Mouse (Mus musculus) lung, adult 10 weeks (tissue): ENCODE data around the gene Vamp2. TPM values are rescaled to one million over a fixed set of nuclear protein-coding genes. Genes with fewer than 3 reads are reported as not detected.

ENCODE experiments used
- polyA plus RNA-seq: library from polyadenylated mRNA; stranded (reverse); fragments of 350-450 nt; fragmentation: Illumina TruSeq; extraction: RNeasy Lipid Tissue Mini Kit (QIAGEN cat#74804); gene quantifications from one replicate; pipeline ENCODE4 v1.2.3, GENCODE M21; 2014; ENCODE audit warnings: low read depth, low replicate concordance; ENCODE audit not compliant: insufficient read depth

The Vamp2 gene
- polyA plus RNA-seq = 71.0 TPM

GRCm38 (mm10) chr11:69088103-69088855 lies at the start of gene Vamp2:
Gene Vamp2, plus strand, starts transcription at chr11:69088490.

DNA sequence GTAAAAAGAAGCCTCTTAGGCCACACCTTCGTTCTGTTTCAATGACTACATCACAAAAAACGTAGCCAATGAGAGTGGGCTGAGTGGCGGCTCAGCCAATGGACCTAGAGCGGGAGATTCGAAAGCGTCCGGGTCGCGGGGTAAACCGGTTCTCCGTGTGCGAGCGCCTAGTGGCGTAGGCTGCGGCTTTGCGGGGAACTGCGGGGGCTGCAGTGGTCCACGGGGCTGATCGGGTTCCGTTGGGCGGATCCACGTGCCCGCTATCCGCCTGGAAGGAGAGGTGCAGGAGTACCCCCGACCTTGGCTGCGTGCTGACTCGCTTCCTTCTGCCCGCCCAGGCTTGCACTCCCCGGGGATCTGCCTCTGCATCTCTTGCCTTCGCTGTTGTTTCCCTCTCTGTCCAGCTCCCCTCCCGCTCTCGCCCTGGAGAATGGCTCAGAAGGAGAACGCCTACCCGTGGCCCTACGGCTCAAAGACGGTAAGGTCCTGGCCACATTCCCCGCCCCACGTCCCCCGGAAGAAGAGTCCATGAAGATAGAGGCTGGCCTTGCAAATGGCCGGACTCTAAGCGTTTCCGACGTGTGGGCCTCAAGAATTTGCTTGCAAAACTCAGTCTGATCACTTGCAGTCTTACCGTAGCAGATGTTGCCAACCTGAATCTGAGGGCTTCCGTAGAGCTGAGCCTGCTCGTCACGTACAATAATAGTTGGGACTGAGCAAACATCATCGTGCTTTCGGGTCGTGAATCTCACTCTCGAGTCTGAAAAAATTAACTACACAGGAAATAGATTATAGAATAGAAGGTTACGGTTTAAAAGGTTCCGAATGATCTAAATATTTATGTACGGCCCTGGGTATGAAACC lies 42.5 kb upstream of the Vamp2 start, which contains the start of gene Aurkb:
Aurkb (plus strand) TSS at position 117 of the 864 bp plus-strand sequence.

GRCm38 (mm10) chr11:69059357-69059974 lies 28.8 kb upstream of the Vamp2 start, which contains the start of gene Borcs6:
Gene Borcs6, plus strand, starts transcription at chr11:69059717.

DNA sequence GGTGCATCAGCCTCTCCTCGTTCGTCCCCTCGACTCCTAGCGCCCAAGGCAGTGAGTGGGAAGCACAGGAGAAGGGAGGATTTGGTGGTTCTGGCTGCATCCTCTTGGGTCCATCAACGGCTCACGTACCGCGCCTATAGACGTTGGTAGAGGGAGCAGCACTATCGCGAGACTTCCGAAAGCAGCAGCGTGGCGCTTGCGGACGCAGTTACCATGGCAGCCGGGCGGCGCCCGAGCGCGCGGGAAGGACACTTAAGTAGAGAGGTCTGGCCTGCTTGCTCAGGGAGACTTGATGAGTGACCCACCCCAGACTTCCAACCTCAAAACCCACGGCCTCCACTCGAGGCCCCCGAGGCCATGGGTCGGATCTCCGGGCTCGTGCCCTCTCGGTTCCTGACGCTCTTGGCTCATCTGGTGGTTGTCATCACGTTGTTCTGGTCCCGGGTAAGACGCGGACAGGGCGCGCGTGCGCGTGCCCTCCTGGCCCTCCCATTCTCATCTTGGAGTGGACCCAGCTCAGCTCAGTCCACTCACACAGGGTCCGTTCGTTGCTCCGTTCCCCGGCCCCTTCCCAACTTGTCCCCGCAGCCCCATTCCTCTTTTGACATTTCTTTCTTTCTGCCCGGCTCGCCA lies 17.6 kb upstream of the Vamp2 start, which contains the start of gene Tmem107:
Tmem107 (plus strand) TSS at position 217 of the 633 bp plus-strand sequence.

DNA sequence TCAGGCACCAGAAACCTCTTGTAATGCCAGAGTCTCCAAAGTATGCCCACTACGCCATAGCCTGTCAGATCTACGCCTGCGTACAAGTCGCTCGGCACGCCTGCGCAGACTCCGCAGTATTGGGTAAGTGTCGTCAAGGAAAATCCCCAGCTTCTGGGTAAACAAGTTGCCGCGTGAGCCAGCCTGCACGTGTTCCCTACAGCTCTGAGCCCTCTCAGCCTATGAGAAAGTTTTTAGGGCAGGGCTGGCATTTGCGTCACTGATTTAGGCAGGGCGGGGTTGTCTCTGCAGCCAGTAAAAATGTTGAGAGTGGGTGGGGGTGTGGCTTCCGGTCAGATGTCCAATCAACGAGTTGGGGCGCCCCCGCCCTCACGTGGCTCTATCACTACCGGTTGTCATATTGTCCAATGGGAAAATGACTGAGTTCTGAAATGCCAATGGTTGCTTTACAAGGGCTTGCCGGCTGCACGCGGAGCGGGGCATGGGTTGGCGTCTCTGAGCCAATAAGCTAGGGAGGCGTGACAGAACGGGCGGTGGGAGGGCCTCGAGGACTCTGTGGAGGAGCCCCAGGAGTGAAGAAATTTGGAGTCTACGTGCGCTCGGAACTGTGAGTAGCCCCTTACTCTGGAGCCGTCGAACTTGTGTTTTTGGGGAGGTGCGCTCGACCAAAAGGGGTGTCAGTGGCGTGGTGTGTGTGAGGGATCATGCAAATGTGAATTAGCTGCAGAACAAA lies 6.6 kb downstream of the Vamp2 start, which contains the start of gene Per1:
Per1 (plus strand) TSS at position 521 of the 733 bp plus-strand sequence.

DNA sequence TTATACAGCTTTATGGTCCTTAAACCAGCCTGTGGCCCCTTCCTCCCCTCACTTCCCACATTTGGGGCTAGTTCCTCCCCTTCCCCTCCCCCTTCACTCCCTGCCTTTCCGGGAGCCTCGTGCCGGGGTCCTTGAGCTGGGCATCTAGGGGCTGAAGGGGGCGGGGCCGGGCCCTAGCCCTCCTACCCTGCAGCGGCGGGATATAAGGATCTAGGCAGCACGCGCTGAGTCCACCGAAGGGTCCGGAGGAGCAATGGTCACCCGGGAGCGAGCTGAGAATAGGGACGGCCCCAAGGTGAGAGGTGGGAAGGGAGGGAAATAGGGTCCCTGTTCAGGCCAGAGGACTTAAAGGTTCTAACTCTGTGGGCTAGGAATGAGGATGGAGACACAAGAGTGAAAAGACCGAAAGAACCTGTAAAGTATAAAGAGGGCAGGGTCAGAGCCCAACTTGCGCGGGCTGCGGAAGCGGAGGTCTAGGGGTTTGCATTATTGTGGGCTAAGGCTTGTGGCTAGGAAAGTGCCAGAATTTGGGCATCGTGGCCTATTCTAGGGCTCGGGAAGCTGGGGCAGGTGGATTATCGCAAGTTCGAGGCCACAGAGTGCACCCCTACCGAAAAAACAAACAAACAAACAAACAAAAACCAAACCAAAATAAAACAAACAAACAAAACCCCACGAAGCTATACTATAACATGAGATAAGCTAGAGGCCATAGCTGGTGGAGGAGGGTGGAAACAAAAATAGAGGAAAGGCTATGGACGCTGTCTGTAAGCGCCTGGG lies 32.1 kb downstream of the Vamp2 start, which contains the start of gene Hes7:
Hes7 (plus strand) TSS at position 184 of the 780 bp plus-strand sequence.

DNA sequence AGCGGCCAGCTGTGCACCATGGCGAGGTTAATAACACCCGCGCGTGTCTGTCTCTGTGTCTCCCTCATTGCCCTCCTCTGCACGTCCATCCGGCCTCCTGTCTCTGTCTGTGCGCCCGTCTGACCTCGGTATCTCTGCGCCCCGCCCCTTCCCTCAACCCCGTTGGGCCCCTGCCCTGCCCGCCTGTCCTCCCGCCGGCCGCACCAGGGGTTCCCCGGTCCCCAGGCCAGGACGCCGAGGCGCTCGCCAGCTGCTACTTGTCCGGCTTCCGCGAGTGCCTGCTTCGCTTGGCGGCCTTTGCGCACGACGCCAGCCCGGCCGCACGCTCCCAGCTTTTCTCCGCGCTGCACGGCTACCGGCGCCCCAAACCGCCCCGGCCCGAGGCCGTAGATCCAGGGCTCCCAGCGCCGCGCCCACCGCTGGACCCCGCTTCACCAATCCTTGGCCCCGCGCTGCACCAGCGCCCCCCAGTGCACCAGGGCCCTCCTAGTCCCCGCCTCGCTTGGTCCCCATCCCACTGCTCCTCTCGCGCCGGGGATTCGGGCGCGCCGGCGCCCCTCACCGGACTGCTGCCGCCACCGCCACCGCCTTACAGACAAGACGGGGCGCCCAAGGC lies 34.2 kb downstream of the Vamp2 start, which contains the start of gene 9130213A22Rik:
9130213A22Rik (minus strand) TSS at position 254 of the 616 bp plus-strand sequence.

GRCm38 (mm10) chr11:69125852-69125918 lies 37.4 kb downstream of the Vamp2 start, which contains the start of gene Aloxe3:
Gene Aloxe3, plus strand, starts transcription at chr11:69125896.

Other genes with a start within 250 kb of the Vamp2 start
- 43.4 TPM for gene Ndel1, start 216.6 kb upstream of the Vamp2 start, polyA plus RNA-seq
- not detected for gene Rnf222, start 199.9 kb upstream of the Vamp2 start, polyA plus RNA-seq
- gene Rpl26, start 186.9 kb upstream of the Vamp2 start, polyA plus RNA-seq = 2,813 TPM
- not detected for gene Odf4, start 161.4 kb upstream of the Vamp2 start, polyA plus RNA-seq
- gene Arhgef15, start 131.0 kb upstream of the Vamp2 start, polyA plus RNA-seq = 34.6 TPM
- 9.0 TPM for gene Slc25a35, start 120.4 kb upstream of the Vamp2 start, polyA plus RNA-seq
- 17.0 TPM for gene Rangrf, start 113.3 kb upstream of the Vamp2 start, polyA plus RNA-seq
- 2.7 TPM for gene Pfas, start 80.0 kb upstream of the Vamp2 start, polyA plus RNA-seq
- gene Ctc1, start 72.6 kb upstream of the Vamp2 start, polyA plus RNA-seq = 14.5 TPM
- gene Aurkb, start 42.8 kb upstream of the Vamp2 start, polyA plus RNA-seq = 1.7 TPM
- gene Borcs6, start 28.8 kb upstream of the Vamp2 start, polyA plus RNA-seq = 15.7 TPM
- 46.5 TPM for gene Tmem107, start 17.7 kb upstream of the Vamp2 start, polyA plus RNA-seq
- gene Per1, start 6.7 kb downstream of the Vamp2 start, polyA plus RNA-seq = 18.4 TPM
- gene Hes7, start 31.9 kb downstream of the Vamp2 start, polyA plus RNA-seq = 0.12 TPM
- gene 9130213A22Rik, start 34.1 kb downstream of the Vamp2 start, polyA plus RNA-seq = 0.39 TPM
- gene Aloxe3, start 37.4 kb downstream of the Vamp2 start, polyA plus RNA-seq = 0.39 TPM
- gene Alox12b, start 68.5 kb downstream of the Vamp2 start, polyA plus RNA-seq = not detected
- 0.07 TPM for gene Alox8, start 109.4 kb downstream of the Vamp2 start, polyA plus RNA-seq
- not detected for gene Gucy2e, start 148.5 kb downstream of the Vamp2 start, polyA plus RNA-seq
- 3.7 TPM for gene Cntrob, start 235.3 kb downstream of the Vamp2 start, polyA plus RNA-seq
- 64.9 TPM for gene Trappc1, start 235.5 kb downstream of the Vamp2 start, polyA plus RNA-seq
- gene Kcnab3, start 237.8 kb downstream of the Vamp2 start, polyA plus RNA-seq = 0.39 TPM